Mouse (Mus musculus) kidney, embryonic 14.5 days (tissue): ENCODE results near the gene Pih1d1. TPM values are rescaled to one million over a fixed set of nuclear protein-coding genes. Genes with fewer than 3 reads are reported as not detected.

Experiments used
- ATAC-seq: fragments of 200-750 bp; cut with Nextera tagmentation; 2 replicates; pipeline ENCODE4 v1.8.0; 2017; ENCODE audit warnings: moderate number of reproducible peaks, mild to moderate bottlenecking, moderate TSS enrichment, moderate library complexity; ENCODE audit not compliant: low FRiP score, low TSS enrichment
- H3K27ac ChIP-seq: fragments of 300-500 bp; sonication (generic); 2 replicates; pipeline ENCODE4 v1.5.1; 2014; ENCODE audit warnings: low read depth, mild to moderate bottlenecking, low read length, moderate library complexity, mixed read lengths
- H3K27me3 ChIP-seq: fragments of 300-500 bp; sonication (generic); 2 replicates; pipeline ENCODE4 v1.6.1; 2014; ENCODE audit warnings: mild to moderate bottlenecking, low read length; ENCODE audit not compliant: control insufficient read depth, insufficient read depth
- H3K36me3 ChIP-seq: fragments of 300-500 bp; sonication (generic); 2 replicates; pipeline ENCODE4 v1.6.1; 2014; ENCODE audit warnings: low read length, mixed read lengths; ENCODE audit not compliant: control insufficient read depth, insufficient read depth
- H3K4me1 ChIP-seq: fragments of 300-500 bp; sonication (generic); 2 replicates; pipeline ENCODE4 v1.6.1; 2014; ENCODE audit warnings: low read length, mixed read lengths; ENCODE audit not compliant: control insufficient read depth, insufficient read depth
- H3K4me2 ChIP-seq: fragments of 300-500 bp; sonication (generic); replicated peaks from 2 replicates; pipeline ENCODE4 v1.6.1; 2014; ENCODE audit warnings: low read depth, mild to moderate bottlenecking, low read length
- H3K4me3 ChIP-seq: fragments of 300-500 bp; sonication (generic); 2 replicates; pipeline ENCODE4 v1.5.1; 2014; ENCODE audit warnings: mild to moderate bottlenecking, low read length
- H3K9ac ChIP-seq: fragments of 300-500 bp; sonication (generic); 2 replicates; pipeline ENCODE4 v1.6.1; 2014; ENCODE audit warnings: low read depth, mild to moderate bottlenecking, low read length, moderate library complexity
- H3K9me3 ChIP-seq: fragments of 300-500 bp; sonication (generic); 2 replicates; pipeline ENCODE4 v1.6.1; 2016; ENCODE audit warnings: low read length; ENCODE audit not compliant: control insufficient read depth
- WGBS: fragments of 180-500 bp; shearing (Covaris S2); extraction: QIAGEN DNeasy Blood & Tissue Kit; methylation state at CpG from one replicate; pipeline ENCODE4 v1.1.7; 2014; 5-methylcytosine and 5-hydroxymethylcytosine counted together
- polyA plus RNA-seq: library from polyadenylated mRNA; unstranded; fragments of >200 nt; fragmentation: Nextera tagmentation; extraction: Ambion mirVana; gene quantifications from 2 replicates; pipeline ENCODE4 v1.2.1, GENCODE M21; 2014

Pih1d1 gene
- polyA plus RNA-seq, 1 experiment from 2014 or later, result 110 TPM

DNA sequence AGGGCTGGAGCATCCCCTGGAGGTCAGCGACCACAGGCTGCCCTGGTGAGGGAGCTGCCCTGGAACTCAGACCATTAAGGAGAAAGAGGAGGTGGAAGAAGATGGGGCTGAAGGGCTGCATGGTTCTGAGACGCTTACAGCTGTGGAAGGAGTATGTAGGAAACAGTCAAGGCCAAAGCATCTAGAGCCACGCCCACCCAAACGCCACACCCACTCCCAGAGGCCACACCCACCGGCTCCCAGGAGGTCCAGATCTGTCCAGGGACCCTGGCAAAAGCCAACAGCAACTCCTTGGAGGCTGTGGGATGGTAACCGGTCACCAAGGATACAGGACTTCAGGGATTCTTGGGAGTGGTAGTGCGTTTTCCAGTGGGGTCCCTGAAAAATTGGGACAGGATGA is 24.4 kb downstream of the Pih1d1 start:
- H3K4me3 ChIP-seq, result no peak overlapping the region
- no peak overlapping the region for H3K4me2 ChIP-seq
- 25% methylated on average over 7 of the region's 7 CpGs for WGBS
- H3K9me3 ChIP-seq, result no peaks in the 10 kb centered on the region
- H3K9ac ChIP-seq, result no peak overlapping the region
- no peaks in the 10 kb centered on the region for H3K36me3 ChIP-seq
- no peak overlapping the region for H3K27ac ChIP-seq
- no peak for ATAC-seq
- H3K27me3 ChIP-seq, result peaks cover 95% of the 10 kb centered on the region
- peaks cover 9% of the 10 kb centered on the region; the same call in 1 of the 2 replicates for H3K4me1 ChIP-seq

DNA sequence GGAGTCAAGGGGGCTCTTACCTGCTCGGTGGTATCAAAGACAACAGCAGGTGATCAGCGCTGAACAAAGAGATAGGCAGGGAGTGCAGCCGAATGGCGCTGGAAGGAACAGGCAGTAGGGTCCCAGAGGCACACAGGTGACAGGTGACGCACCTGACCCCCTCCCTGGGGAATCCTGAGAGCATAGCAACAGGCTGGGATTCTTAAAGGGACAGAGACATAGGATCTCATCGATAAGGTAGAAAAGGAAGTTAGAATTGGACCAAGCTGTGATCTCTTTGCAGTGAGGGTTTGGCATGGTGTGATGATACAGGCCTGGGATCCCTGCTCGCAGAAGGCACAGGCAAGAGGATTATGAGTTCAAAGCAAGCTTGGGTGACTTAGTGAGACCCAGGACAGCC is 25.4 kb downstream of the Pih1d1 start, which contains the start of gene Gfy:
Gene Gfy, minus strand, starts transcription at position 101 of the 400 bp plus-strand sequence.
- peaks cover 97% of the 10 kb centered on the region for H3K27me3 ChIP-seq
- no peak within 1 kb of the TSS for H3K9ac ChIP-seq
- no peak within 1 kb of the TSS for H3K4me3 ChIP-seq
- no peaks in the 10 kb centered on the region for H3K36me3 ChIP-seq
- H3K4me1 ChIP-seq, result peaks cover 9% of the 10 kb centered on the region; the same call in 1 of the 2 replicates
- H3K27ac ChIP-seq, result no peak within 1 kb of the TSS
- H3K4me2 ChIP-seq, result no peak within 1 kb of the TSS
- no peak for ATAC-seq
- WGBS, result 28% methylated on average over 7 of the region's 7 CpGs
- no peaks in the 10 kb centered on the region for H3K9me3 ChIP-seq

DNA sequence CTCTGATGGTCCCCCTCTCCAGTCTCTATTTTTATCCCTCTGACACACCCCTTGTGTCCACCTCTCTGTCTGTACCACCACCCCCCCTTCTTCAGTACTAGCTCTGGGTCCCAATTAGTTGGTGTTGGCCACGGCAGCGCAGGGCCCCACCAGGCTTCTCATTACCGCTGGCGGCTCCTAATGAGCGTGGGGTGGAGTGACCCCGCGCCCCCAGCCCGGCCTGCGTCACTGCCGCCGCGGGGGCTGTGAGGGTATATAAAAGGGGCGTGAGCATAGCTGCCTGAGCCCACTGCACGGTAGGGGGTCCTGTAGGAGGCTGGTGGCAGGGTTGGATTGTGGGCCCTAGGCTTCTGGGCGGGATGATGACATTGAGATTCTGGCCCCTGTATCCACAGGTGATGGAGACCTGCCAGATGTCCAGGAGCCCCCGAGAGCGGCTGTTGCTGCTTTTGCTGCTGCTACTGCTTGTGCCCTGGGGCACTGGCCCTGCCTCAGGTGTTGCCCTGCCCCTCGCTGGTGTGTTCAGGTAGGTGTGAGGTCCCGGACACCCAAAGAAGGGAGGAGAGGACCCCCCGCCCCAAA is 26.9 kb downstream of the Pih1d1 start, which contains the start of gene Pth2:
Gene Pth2, plus strand, starts transcription at position 100 of the 582 bp plus-strand sequence.
- peaks cover 9% of the 10 kb centered on the region; the same call in 1 of the 2 replicates for H3K4me1 ChIP-seq
- H3K9me3 ChIP-seq, result no peaks in the 10 kb centered on the region
- H3K27me3 ChIP-seq, result peaks cover 92% of the 10 kb centered on the region
- 15% methylated on average over 20 of the region's 20 CpGs for WGBS
- H3K4me3 ChIP-seq, result peak within 1 kb of the TSS; percentile 1; the same call in 1 of the 2 replicates
- no peak within 1 kb of the TSS for H3K4me2 ChIP-seq
- H3K9ac ChIP-seq, result no peak within 1 kb of the TSS
- no peak for ATAC-seq
- no peaks in the 10 kb centered on the region for H3K36me3 ChIP-seq
- H3K27ac ChIP-seq, result no peak within 1 kb of the TSS

DNA sequence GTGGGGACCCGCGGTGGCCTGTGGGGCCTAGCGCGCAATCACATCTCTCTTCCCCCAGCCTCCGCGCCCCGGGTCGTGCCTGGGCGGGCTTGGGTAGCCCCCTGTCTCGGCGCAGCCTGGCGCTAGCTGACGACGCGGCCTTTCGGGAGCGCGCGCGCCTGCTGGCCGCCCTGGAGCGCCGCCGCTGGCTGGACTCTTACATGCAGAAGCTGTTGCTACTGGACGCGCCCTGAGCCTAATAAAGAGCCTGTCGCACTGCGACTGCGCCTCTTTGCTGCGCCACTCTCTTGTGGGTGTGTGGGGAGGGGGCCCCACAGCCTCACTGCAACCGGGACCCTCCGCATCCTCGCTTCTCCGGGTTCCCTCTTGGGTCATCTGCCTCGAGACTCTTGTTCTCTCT is 27.4 kb downstream of the Pih1d1 start:
- peak overlapping the region; percentile 1; the same call in 1 of the 2 replicates for H3K4me3 ChIP-seq
- 5% methylated on average over 29 of the region's 35 CpGs for WGBS
- H3K27ac ChIP-seq, result no peak overlapping the region
- H3K4me2 ChIP-seq, result no peak overlapping the region
- H3K27me3 ChIP-seq, result peaks cover 92% of the 10 kb centered on the region
- peaks cover 5% of the 10 kb centered on the region; the same call in 1 of the 2 replicates for H3K4me1 ChIP-seq
- no peaks in the 10 kb centered on the region for H3K36me3 ChIP-seq
- H3K9me3 ChIP-seq, result no peaks in the 10 kb centered on the region
- no peak for ATAC-seq
- no peak overlapping the region for H3K9ac ChIP-seq

DNA sequence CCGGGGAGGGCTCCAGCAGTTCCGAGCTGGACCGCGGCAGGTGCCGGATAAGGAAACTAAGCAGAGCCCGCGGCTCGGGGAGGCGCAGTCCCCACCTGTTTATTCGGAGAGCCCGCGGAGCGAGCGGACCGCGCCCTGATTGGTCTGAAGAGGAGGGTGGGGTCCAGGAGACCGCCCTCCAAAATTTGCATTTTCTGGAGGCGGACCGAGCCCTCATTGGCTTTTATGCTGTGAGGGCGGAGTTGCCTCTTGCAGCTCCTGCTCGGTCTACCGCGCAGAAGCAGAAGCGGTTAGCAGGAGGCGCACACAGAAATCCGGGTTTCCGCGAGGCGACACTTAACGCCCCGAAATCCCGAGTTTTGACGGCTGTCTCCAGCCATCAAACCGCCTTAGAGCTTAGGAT is 28.1 kb downstream of the Pih1d1 start:
- under 1% methylated on average over 34 of the region's 34 CpGs for WGBS
- Histone ChIP-seq H3K4me3 (peak overlapping the region; percentile 20), H3K27ac (no peak overlapping the region), H3K27me3 (peaks cover 87% of the 10 kb centered on the region), H3K36me3 (no peaks in the 10 kb centered on the region), H3K9ac (peak overlapping the region; percentile 13; the same call in 1 of the 2 replicates), H3K4me2 (peak overlapping the region; percentile 38), H3K9me3 (no peaks in the 10 kb centered on the region), H3K4me1 (peaks cover 5% of the 10 kb centered on the region; the same call in 1 of the 2 replicates)
- ATAC-seq, result peak; percentile 89

DNA sequence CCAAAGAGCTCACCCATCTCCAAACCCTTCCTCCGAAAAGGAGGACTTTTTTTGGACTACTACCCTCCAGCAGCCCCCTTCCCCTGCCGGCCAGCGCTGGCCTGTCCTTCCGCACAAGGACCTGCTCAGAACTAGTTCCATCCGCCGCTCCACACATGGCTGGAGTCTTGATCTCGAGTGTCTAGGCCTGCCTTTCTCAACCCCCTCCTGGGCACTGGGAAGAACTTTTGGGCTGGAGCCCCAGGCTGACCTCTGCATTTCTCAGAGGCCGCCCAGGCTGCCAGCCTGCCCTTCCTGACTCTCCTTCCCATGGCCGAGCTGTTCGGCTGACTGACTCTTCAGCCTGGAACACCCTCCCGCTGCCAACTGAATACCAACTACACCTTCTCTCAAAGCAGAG is 28.5 kb downstream of the Pih1d1 start:
- H3K36me3 ChIP-seq, result no peaks in the 10 kb centered on the region
- peak overlapping the region; percentile 13; the same call in 1 of the 2 replicates for H3K9ac ChIP-seq
- H3K9me3 ChIP-seq, result no peaks in the 10 kb centered on the region
- peak overlapping the region; percentile 38 for H3K4me2 ChIP-seq
- H3K27me3 ChIP-seq, result peaks cover 83% of the 10 kb centered on the region
- ATAC-seq, result peak; percentile 64
- WGBS, result 8% methylated on average over 11 of the region's 11 CpGs
- H3K4me3 ChIP-seq, result peak overlapping the region; percentile 20
- no peak overlapping the region for H3K27ac ChIP-seq
- peaks cover 5% of the 10 kb centered on the region; the same call in 1 of the 2 replicates for H3K4me1 ChIP-seq

DNA sequence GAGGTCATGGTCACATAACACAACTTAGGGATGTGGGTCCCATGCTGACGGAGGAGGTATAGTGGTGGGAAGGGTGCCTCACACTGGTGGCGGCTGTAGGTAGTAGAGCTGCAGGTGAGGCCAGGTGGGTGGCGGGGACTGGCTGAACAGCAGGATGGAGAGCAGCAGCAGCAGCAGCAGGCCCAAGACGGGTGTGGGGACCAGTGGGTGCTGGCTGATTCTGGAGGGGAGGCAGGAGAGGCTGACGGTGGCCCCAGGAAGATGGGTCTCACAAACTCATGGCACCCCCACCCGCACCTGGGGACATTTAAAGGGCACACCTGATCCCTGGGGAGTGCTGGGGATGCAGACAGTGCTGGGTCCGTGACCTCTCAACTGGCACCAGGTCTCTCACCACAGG is 29.6 kb downstream of the Pih1d1 start:
- Histone ChIP-seq H3K27me3 (peaks cover 74% of the 10 kb centered on the region), H3K4me3 (no peak overlapping the region), H3K9me3 (no peaks in the 10 kb centered on the region), H3K9ac (no peak overlapping the region), H3K27ac (no peak overlapping the region), H3K4me2 (no peak overlapping the region), H3K36me3 (no peaks in the 10 kb centered on the region), H3K4me1 (peaks cover 5% of the 10 kb centered on the region; the same call in 1 of the 2 replicates)
- no peak for ATAC-seq
- WGBS, result 74% methylated on average over 7 of the region's 7 CpGs

DNA sequence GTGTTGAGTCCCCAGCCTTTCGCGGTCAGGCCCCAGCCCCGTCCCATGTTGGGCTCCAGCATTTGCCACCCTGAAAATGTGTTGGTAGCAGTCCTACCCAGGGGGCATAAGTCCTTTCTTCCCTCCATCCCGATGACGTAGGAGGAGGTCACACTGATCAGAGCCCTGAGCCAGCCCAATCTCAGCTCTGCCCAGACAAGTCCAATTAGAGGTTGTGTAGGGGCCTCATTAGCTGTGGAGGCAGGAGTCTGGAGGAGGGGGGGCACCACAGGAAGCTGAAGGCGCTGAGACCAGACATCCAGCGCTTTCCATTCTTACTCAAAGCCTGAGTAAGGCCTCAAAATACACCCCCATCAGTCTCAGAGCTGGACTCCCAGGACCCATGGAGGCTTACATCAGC is 31.8 kb downstream of the Pih1d1 start:
- peaks cover 66% of the 10 kb centered on the region for H3K27me3 ChIP-seq
- no peaks in the 10 kb centered on the region for H3K9me3 ChIP-seq
- H3K27ac ChIP-seq, result no peak overlapping the region
- WGBS, result 76% methylated on average over 7 of the region's 7 CpGs
- H3K36me3 ChIP-seq, result no peaks in the 10 kb centered on the region
- H3K4me3 ChIP-seq, result no peak overlapping the region
- no peak overlapping the region for H3K9ac ChIP-seq
- peaks cover 5% of the 10 kb centered on the region; the same call in 1 of the 2 replicates for H3K4me1 ChIP-seq
- ATAC-seq, result no peak
- no peak overlapping the region for H3K4me2 ChIP-seq

DNA sequence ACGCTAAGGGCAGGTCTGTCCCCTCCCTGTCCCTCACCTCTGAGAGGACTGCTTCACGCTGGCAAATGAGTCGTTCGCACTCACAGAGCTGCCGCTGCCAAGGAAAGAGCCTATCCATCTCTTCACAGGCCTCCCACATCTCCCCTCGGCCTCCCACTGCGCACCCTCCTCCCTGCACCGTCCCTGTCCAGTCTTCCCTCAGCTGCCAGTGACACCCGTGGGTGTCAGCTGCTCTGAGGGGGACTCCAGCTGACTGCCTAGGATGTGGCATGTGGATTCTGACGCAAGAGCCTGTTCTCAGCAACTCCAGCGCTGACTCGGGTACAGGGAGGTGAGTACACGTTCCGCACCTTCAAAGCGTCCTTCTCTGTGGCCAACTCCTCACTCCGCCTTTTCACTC is 35.5 kb downstream of the Pih1d1 start:
- Histone ChIP-seq H3K4me2 (no peak overlapping the region), H3K27me3 (peaks cover 32% of the 10 kb centered on the region)
- 54% methylated on average over 16 of the region's 16 CpGs for WGBS

More for the DNA sequence above, 35.5 kb downstream of the Pih1d1 start:
- Histone ChIP-seq H3K36me3 (no peaks in the 10 kb centered on the region), H3K4me3 (no peak overlapping the region), H3K27ac (no peak overlapping the region), H3K9ac (no peak overlapping the region), H3K9me3 (no peaks in the 10 kb centered on the region), H3K4me1 (peaks cover 10% of the 10 kb centered on the region)
- ATAC-seq, result no peak
